Mouse (Mus musculus) liver, embryonic 14.5 days (tissue): ENCODE measurements around the gene Krt28.

Experiments
- CTCF ChIP-seq: IDR thresholded peaks from 2 replicates; pipeline ENCODE4 v1.5.1; 2016; ENCODE audit warnings: antibody characterized with exemption, low read depth, control low read depth
- EP300 ChIP-seq: IDR thresholded peaks from 2 replicates; pipeline ENCODE4 v1.6.1; 2016; ENCODE audit warnings: antibody characterized with exemption, low read depth

DNA sequence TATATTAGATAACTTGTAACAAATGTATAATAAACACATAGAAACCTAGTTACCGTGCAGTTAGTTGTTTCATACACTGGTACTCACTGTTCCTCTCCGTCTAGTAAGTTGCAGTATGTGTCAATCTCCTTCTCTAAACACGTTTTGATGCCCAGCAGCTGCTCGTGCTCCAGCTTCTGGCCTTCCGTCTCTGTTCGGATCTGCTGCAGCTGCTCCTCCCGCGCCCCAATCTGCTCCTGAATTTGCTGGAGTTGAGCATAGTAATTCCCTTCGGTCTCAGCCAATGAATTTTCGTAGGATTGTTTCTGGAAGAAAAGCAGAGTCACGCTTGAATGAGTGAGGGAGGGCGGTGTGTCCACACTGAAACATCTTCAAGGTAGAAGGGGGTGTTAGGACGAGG, 41.3 kb downstream of the Krt28 start:
- TF ChIP-seq CTCF: no peak
- TF ChIP-seq EP300: no peak
